Mouse (Mus musculus) testis, adult 2 months (tissue): ENCODE measurements around the gene Eef2k.

Source experiments
- CTCF ChIP-seq: fragments of 200-500 bp; IDR thresholded peaks from 2 replicates; pipeline ENCODE4 v1.5.1; 2012; ENCODE audit warnings: low read depth, mild to moderate bottlenecking, inconsistent platforms, low read length, moderate library complexity; ENCODE audit not compliant: control insufficient read depth, insufficient read depth, insufficient replicate concordance
- POLR2A ChIP-seq: fragments of 200-500 bp; IDR thresholded peaks from 2 replicates; pipeline ENCODE4 v1.6.1; 2012; ENCODE audit warnings: low read depth, mild to moderate bottlenecking, inconsistent platforms, low read length, moderate library complexity; ENCODE audit not compliant: control insufficient read depth

GRCm38 (mm10) chr7:120869883-120870282, 27.3 kb downstream of the Eef2k start:
- no peak for TF ChIP-seq POLR2A
- no peak for TF ChIP-seq CTCF
